Mouse (Mus musculus) ES-Bruce4 (cell line): Measurements from ENCODE around the gene Nphp1.

ENCODE experiments used
- CTCF ChIP-seq: IDR thresholded peaks from one replicate; pipeline ENCODE4 v1.8.1; 2011; ENCODE audit warnings: low read depth, low read length
- EP300 ChIP-seq: IDR thresholded peaks from 2 replicates; pipeline ENCODE4 v1.6.1; 2011; ENCODE audit warnings: low read depth, low read length; ENCODE audit not compliant: insufficient read depth

- TF ChIP-seq CTCF (no peak), EP300 (no peak)
These were observed 10.2 kb downstream of the Nphp1 start for GRCm38 (mm10) chr2:127778451-127778850.
